Mouse (Mus musculus) C2C12 (cell line): ENCODE data around the gene Plekha6.

Experiments
- CTCF ChIP-seq: IDR thresholded peaks from one replicate; pipeline ENCODE4 v1.5.1; 2011; ENCODE audit not compliant: control insufficient read depth, insufficient read depth, insufficient read length
- MAX ChIP-seq: IDR thresholded peaks from one replicate; pipeline ENCODE4 v1.6.1; 2011; ENCODE audit warnings: mild to moderate bottlenecking, control low read depth

- no peak for TF ChIP-seq MAX
- TF ChIP-seq CTCF: no peak
Observed at GRCm38 (mm10) chr1:133276983-133277382, 113.0 kb downstream of the Plekha6 start.
